Mouse (Mus musculus): Measurements from ENCODE around the gene 2410002F23Rik.

GRCm38 (mm10) chr7:44254930-44255329 lies 8.4 kb downstream of the 2410002F23Rik start:
- no peak for TF ChIP-seq CTCF (IDR thresholded peaks at IDR 0.05; ENCODE audit: control insufficient read depth, insufficient read depth, insufficient read length)
- no peak for TF ChIP-seq MAX (IDR thresholded peaks at IDR 0.05)
- TF ChIP-seq MYOD1 (IDR thresholded peaks at IDR 0.05; ENCODE audit: control insufficient read depth, insufficient read length, low read depth), result no peak
- no peak for TF ChIP-seq USF1 (IDR thresholded peaks at IDR 0.05; ENCODE audit: low read depth)
